Mouse (Mus musculus) T-cell, adult 66 days (primary cell): ENCODE measurements around the gene Zfp358. TPM values are rescaled to one million over a fixed set of nuclear protein-coding genes. Genes with fewer than 3 reads are reported as not detected.

ENCODE experiments used
- total RNA-seq, 2 experiments: library from RNA; stranded (reverse); gene quantifications; 3 replicates in 1 of 2; 4 replicates in 1 of 2; pipeline ENCODE4 v1.2.4; 2023

Zfp358 gene
- total RNA-seq, result 1 to 10 TPM; 6.8 to 8.3 TPM

DNA sequence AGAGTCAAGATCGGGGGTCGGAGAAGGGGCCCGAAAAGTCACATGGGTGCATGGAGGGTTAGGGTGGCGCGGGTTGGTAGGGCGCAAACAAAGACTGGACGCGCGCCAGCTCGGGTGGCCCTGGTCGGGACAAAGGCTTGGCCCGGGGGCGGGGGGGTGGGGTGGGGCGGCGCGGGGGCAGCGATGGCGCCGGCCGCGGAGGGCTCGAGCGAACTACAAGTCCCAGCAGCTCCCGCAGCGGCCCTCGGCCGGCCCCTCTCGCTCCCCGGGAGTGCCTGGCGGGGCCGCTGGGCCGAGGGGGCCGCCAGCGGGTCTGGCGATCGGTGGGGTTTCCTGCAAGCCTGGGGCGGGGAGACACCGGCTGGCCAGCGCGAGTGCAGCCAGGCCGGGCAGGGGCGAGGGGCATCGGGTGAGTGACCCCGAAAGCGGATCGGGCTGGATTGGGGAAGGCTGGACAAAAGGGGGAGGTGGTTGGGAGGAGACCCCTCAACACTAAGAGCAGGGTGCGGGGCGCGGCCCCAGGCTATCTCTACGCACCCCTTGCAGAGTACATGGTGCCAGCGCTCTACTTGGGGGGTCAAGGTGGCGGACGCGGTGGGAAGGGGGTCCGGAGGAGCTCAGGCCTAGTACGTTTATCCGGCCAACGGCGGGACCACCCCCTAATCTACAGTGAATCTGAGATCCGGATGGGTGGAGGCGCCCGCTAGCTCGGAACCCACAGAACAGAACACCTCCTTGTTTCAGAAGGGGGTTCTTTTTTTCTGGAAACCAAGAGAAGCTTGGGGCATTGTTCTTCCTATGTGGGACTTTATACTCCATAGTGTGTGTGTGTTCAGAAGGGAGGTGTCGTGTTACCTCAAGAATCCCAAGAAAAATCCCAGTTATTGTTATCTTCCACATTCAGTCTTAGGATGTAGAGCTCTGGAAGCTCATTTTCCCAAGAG lies at the start of gene Zfp358:
Zfp358 (plus strand) TSS at position 238 of the 944 bp plus-strand sequence.

DNA sequence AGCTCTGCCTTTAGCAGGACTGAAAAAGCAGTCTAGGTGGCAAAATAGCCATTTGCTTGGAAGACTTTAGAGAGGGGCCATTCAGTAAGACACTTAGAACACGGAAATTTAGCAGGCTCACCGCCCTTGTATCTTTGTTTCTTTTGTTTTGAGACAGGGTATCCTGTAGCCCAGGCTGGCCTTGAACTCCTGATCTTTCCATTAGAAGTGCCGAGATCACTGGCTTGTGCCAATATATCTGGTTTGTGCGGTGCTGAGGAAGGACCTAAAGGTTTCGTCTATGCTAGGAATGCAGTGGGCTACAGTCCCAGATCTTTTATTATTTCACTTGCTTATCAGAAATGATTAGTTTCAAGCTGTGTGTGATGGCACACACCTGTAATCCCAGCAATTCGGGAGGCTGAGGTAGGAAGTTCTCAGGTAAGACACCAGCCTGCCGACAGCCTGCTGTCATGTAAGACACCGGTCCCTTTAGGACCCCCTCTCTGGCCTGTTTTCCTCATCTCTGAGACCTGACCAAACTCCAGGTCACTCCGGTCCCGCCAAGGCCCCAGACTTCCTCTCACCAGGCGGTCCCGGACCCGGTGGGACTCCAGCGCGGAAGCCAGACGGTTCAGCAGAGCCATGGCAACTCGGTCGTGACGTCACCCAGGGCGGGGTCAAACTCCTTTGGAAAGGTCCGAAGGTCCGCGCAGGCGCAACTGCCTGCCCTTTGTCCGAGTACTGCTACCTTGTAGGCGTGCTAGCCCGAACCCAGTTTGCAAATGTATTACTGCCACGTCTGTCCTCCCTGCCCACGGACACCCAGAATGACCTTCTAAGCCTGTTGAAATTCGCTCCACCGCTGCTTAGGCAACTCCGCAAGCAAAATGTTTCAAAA lies 25.7 kb upstream of the Zfp358 start, which contains the start of gene Pex11g:
Pex11g (minus strand) TSS at position 675 of the 880 bp plus-strand sequence.

GRCm38 (mm10) chr8:3470562-3470961 lies 22.4 kb upstream of the Zfp358 start, which contains the start of gene Tex45:
Gene Tex45, plus strand, starts transcription at chr8:3470862.

DNA sequence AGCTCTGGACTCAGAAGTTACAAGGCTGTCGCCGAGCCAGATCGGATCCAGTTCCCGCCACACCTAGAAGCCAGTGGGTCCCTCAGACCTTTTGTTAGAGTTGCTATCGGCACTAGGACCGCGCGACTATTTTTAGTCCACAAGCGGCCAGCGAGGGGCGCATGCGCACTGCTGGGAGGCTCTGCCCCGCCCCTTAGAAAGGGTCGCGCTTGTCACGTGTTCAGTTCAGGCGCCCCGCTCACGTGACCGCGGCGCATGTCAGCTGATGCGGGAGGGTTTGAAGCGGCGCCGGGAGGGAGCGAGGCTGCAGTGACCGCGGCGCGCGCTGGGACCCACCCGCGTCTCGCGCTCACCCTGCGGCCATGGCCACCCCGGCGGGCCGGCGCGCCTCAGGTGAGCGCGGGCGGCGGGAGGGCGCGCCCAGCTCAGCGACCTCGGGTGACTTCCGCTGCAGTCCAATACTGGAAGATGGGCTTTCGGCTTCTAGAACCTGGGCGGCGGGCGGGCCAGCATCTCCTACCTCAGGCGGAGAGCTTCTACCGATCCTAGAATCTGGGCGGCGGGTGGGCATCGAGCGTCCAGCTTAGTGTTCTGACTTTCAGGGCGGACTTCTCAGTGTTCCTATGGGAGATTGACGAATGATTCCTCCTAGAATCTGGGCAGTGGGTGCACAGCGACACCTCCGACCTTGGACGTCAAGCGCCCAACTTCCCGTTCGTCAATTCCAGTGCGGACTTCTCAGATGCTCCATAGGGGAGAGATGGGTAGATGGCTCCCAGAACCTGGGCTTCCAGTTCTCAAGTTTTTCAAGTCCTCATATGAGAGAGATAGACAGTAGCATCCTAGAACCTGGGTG lies 7.5 kb downstream of the Zfp358 start, which contains the start of gene Mcoln1:
Mcoln1 (plus strand) TSS at position 223 of the 856 bp plus-strand sequence.

DNA sequence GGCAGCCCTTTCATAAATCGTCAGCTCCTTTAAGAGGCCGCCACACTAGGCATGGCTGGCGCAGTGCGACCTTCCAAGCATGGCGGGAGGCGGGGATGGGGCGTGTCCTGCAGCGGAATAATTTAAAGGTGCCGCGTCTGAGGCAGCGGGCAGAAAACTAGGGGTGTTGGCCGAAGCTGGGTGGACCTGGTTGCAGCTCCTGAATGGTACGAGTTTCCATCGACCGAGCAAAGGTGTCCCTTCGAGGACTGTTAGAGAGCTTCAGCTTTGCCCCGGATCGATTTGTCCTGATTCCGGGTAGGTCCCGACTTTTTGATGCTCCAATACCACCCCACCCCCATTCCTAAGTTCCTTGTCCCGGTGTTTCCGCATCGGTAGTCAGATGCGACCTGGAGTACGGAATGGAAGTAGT lies 22.3 kb downstream of the Zfp358 start, which contains the start of gene Pnpla6:
Pnpla6 (plus strand) TSS at position 125 of the 412 bp plus-strand sequence.

Other genes starting within 250 kb of the Zfp358 start
- 10 to 100 TPM; 48.0 to 48.1 TPM for gene Insr, start 213.5 kb upstream of the Zfp358 start, total RNA-seq
- gene A430078G23Rik, start 139.7 kb upstream of the Zfp358 start, total RNA-seq, result 100 to 1,000 TPM; 247 to 277 TPM
- gene Arhgef18, start 100.1 kb upstream of the Zfp358 start, total RNA-seq, result 100 to 1,000 TPM; 256 to 275 TPM
- under 1 TPM in 1 of 2 experiments, not detected in 1; 0.61 TPM for gene Pex11g, start 25.5 kb upstream of the Zfp358 start, total RNA-seq
- 10 to 100 TPM in 1 of 2 experiments, 1 to 10 TPM in 1; 8.5 to 16.2 TPM for gene Tex45, start 22.3 kb upstream of the Zfp358 start, total RNA-seq
- 10 to 100 TPM; 70.6 to 82.9 TPM for gene Mcoln1, start 7.3 kb downstream of the Zfp358 start, total RNA-seq
- gene Pnpla6, start 22.2 kb downstream of the Zfp358 start, total RNA-seq, result 10 to 100 TPM; 65.9 to 67.7 TPM
- gene C330021F23Rik, start 74.9 kb downstream of the Zfp358 start, total RNA-seq, result not detected
- gene Camsap3, start 94.2 kb downstream of the Zfp358 start, total RNA-seq, result not detected
- 10 to 100 TPM; 80.3 to 85.8 TPM for gene Xab2, start 128.2 kb downstream of the Zfp358 start, total RNA-seq
- gene Pet100, start 128.4 kb downstream of the Zfp358 start, total RNA-seq, result 10 to 100 TPM; 49.8 to 57.0 TPM
- not detected for gene Pcp2, start 132.4 kb downstream of the Zfp358 start, total RNA-seq
- gene Stxbp2, start 137.8 kb downstream of the Zfp358 start, total RNA-seq, result 100 to 1,000 TPM; 207 to 212 TPM
- gene Retn, start 162.6 kb downstream of the Zfp358 start, total RNA-seq, result not detected
- under 1 TPM in 1 of 2 experiments, not detected in 1; 0.39 TPM for gene Mcemp1, start 172.6 kb downstream of the Zfp358 start, total RNA-seq
- gene Fcor, start 179.2 kb downstream of the Zfp358 start, total RNA-seq, result not detected
- 10 to 100 TPM; 12.6 to 16.2 TPM for gene Trappc5, start 183.2 kb downstream of the Zfp358 start, total RNA-seq
- gene Fcer2a, start 201.0 kb downstream of the Zfp358 start, total RNA-seq, result 1 to 10 TPM in 1 of 2 experiments, under 1 TPM in 1; 0.83 to 1.4 TPM
- gene Clec4g, start 227.5 kb downstream of the Zfp358 start, total RNA-seq, result not detected